Mouse (Mus musculus) left cerebral cortex, postnatal 10 days (tissue): ENCODE measurements around the gene Galp. TPM values are rescaled to one million over a fixed set of nuclear protein-coding genes. Genes with fewer than 3 reads are reported as not detected.
"Not testable (repeated sequence)": the region's sequence is repeated elsewhere in the genome, so short reads cannot be mapped to it uniquely, and the experiment has no call there.

Source experiments
- DNase-seq, 2 experiments: peaks; one replicate each; pipeline ENCODE4 v3.0.0; 2021 to 2022; ENCODE audit warnings: low spot score in 2 of 2, mixed read lengths in 1 of 2; ENCODE audit errors: extremely low spot score in 1 of 2
- intact Hi-C: fragments of 180-260 bp; cut with DNase I; formaldehyde crosslinking; loops from one replicate; pipeline ENCODE4 v1.15.1; 2025
- total RNA-seq, 2 experiments: library from RNA; stranded (reverse); gene quantifications; 2 replicates each; pipeline ENCODE4 v1.2.3; 2021

The Galp gene
- total RNA-seq, 2 experiments from 2014 or later: not detected

- DNase-seq: no peak
- intact Hi-C loops: loop anchor here (2.0 kb wide), 1 partner anchor 43 kb away; no protein-coding TSS in a partner anchor
These were observed 42.9 kb downstream of the Galp start for GRCm38 (mm10) chr7:6239787-6240186.

- intact Hi-C loops: loop anchor here (2.0 kb wide), 1 partner anchor 42 kb away; no protein-coding TSS in a partner anchor
- peak; percentile 3 to 44 for DNase-seq
These were observed 44.0 kb downstream of the Galp start for GRCm38 (mm10) chr7:6240841-6241425.

- no peak for DNase-seq
- intact Hi-C loops: no loop called here
These were observed 47.7 kb downstream of the Galp start for GRCm38 (mm10) chr7:6244361-6245292.

GRCm38 (mm10) chr7:6252410-6252809, 55.5 kb downstream of the Galp start, which contains the start of gene Epp13:
Gene Epp13 (plus strand): TSS chr7:6252710.
- no peak for DNase-seq
- intact Hi-C loops: no loop called here

- intact Hi-C loops: no loop called here
- DNase-seq: no peak
These were observed 57.6 kb downstream of the Galp start for GRCm38 (mm10) chr7:6254451-6254850.

GRCm38 (mm10) chr7:6257386-6257785, 60.5 kb downstream of the Galp start:
- DNase-seq: no peak
- intact Hi-C loops: no loop called here

- intact Hi-C loops: no loop called here
- peak in 1 of 2 experiments; percentile 44 for DNase-seq
These were observed 61.6 kb downstream of the Galp start for GRCm38 (mm10) chr7:6258232-6259220.

DNA sequence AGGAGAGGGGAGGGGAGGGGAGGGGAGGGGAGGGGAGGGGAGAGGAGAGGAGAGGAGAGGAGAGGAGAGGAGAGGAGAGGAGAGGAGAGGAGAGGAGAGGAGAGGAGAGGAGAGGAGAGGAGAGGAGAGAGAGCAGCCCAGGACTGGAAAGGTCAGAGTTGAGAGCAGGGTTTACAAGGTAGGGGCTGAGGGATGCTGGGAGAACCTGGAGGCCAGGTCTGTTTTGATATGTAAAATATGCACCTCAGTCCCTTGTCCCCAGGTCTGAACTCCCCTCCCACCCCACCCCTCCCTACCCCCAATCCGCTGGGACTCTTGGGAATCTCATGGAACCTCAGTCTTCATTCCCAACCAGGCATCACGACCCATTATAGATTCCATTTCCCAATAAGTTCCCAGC, 63.1 kb downstream of the Galp start:
- DNase-seq, intact Hi-C loops: not testable (repeated sequence)

DNA sequence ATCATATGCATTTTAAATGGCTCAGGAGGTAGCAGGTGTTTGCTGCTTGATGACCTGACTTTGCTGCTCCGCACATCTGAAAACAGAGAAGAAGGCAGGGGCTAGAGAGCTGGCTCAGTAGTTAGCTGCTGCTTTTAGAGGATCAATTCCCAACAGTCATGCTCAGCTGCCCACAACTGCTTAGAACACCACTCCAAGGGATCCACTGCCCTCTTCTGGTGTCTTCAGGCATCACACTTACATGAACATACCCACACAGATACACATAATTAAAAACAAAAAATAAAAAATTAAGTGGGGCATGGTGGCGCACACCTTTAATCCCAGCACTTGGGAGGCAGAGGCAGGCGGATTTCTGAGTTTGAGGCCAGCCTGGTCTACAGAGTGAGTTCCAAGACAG, 65.2 kb downstream of the Galp start:
- DNase-seq: no peak
- intact Hi-C loops: no loop called here

- DNase-seq: no peak
- intact Hi-C loops: no loop called here
These were observed 66.1 kb downstream of the Galp start for GRCm38 (mm10) chr7:6262984-6263383.

DNA sequence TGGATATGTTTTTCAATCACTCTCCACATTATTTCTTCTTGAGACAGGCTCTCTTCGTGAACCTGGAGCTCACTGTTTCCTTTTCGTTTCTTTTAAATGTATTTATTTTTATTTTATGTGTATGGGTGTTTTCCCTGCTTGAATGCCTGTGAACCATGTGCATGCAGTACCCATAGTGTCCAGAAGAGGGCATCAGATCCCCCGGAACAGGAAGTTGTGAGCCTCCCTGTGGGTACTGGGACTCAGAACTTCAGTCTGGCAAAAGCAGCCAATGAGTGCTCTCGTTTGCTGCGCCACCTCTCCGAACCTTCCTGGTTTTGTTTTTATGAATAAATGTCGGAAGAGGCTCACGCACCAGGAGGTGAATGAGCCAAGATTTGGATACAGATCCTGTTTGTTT, 68.8 kb downstream of the Galp start:
- no peak for DNase-seq
- intact Hi-C loops: no loop called here

Other genes starting within 250 kb of the Galp start
- gene Vmn1r65, start 186.1 kb upstream of the Galp start, total RNA-seq: not detected
- gene Nlrp4c, start 151.9 kb upstream of the Galp start, total RNA-seq: not detected
- gene Zfp787, start 41.1 kb upstream of the Galp start, total RNA-seq: 10 to 100 TPM; 26.1 to 27.2 TPM
- gene Zfp444, start 24.9 kb upstream of the Galp start, total RNA-seq: 10 to 100 TPM; 54.8 to 64.3 TPM
- gene Zscan5b, start 25.2 kb downstream of the Galp start, total RNA-seq: not detected
- not detected for gene Epp13, start 55.6 kb downstream of the Galp start, total RNA-seq
- gene Zfp667, start 89.5 kb downstream of the Galp start, total RNA-seq: 10 to 100 TPM; 12.4 to 12.5 TPM
- 10 to 100 TPM; 14.0 to 15.7 TPM for gene Zfp583, start 134.2 kb downstream of the Galp start, total RNA-seq
- gene Gm3854, start 146.7 kb downstream of the Galp start, total RNA-seq: 1 to 10 TPM; 8.1 to 8.6 TPM
- 1 to 10 TPM; 4.6 to 5.5 TPM for gene Zfp78, start 166.2 kb downstream of the Galp start, total RNA-seq
- 10 to 100 TPM in 1 of 2 experiments, 1 to 10 TPM in 1; 8.9 to 10.2 TPM for gene Zfp28, start 186.2 kb downstream of the Galp start, total RNA-seq
- 10 to 100 TPM; 14.7 to 15.7 TPM for gene Smim17, start 201.6 kb downstream of the Galp start, total RNA-seq
- gene Gm20715, start 213.2 kb downstream of the Galp start, total RNA-seq: under 1 TPM; 0.28 to 0.34 TPM
- 1 to 10 TPM in 1 of 2 experiments, under 1 TPM in 1; 0.86 to 1.4 TPM for gene Olfr1344, start 241.6 kb downstream of the Galp start, total RNA-seq